Mouse (Mus musculus) forebrain, embryonic 12.5 days (tissue): ENCODE measurements around the gene Nicn1. TPM values are rescaled to one million over a fixed set of nuclear protein-coding genes. Genes with fewer than 3 reads are reported as not detected.
A peak's percentile ranks its signal among the peaks of the same experiment; 100 is the strongest.
"Not testable (repeated sequence)": the region's sequence is repeated elsewhere in the genome, so short reads cannot be mapped to it uniquely, and the experiment has no call there.

Source experiments
- ATAC-seq: fragments of 200-750 bp; cut with Nextera tagmentation; 2 replicates; pipeline ENCODE4 v1.8.0; 2017; ENCODE audit warnings: moderate TSS enrichment; ENCODE audit not compliant: low FRiP score
- H3K27ac ChIP-seq: fragments of 300-500 bp; sonication (generic); 2 replicates; pipeline ENCODE4 v1.5.1; 2016; ENCODE audit warnings: mild to moderate bottlenecking
- H3K27me3 ChIP-seq: fragments of 300-500 bp; sonication (generic); 2 replicates; pipeline ENCODE4 v1.6.1; 2016; ENCODE audit warnings: mild to moderate bottlenecking
- H3K36me3 ChIP-seq: fragments of 300-500 bp; sonication (generic); replicated peaks from 2 replicates; pipeline ENCODE4 v1.6.1; 2016; ENCODE audit warnings: mild to moderate bottlenecking
- H3K4me1 ChIP-seq: fragments of 300-500 bp; sonication (generic); 2 replicates; pipeline ENCODE4 v1.6.1; 2016
- H3K4me2 ChIP-seq: fragments of 300-500 bp; sonication (generic); 2 replicates; pipeline ENCODE4 v1.6.1; 2016; ENCODE audit warnings: mild to moderate bottlenecking, moderate library complexity
- H3K4me3 ChIP-seq: fragments of 300-500 bp; sonication (generic); replicated peaks from 2 replicates; pipeline ENCODE4 v1.5.1; 2016; ENCODE audit warnings: mild to moderate bottlenecking
- H3K9ac ChIP-seq: fragments of 300-500 bp; sonication (generic); 2 replicates; pipeline ENCODE4 v1.6.1; 2016; ENCODE audit warnings: mild to moderate bottlenecking
- H3K9me3 ChIP-seq: fragments of 300-500 bp; sonication (generic); 2 replicates; pipeline ENCODE4 v1.6.1; 2016
- WGBS: fragments of 180-500 bp; shearing (Covaris S2); methylation state at CpG from one replicate; pipeline ENCODE4 v1.1.7; 2016; 5-methylcytosine and 5-hydroxymethylcytosine counted together
- polyA plus RNA-seq: library from polyadenylated mRNA; unstranded; fragments of >200 nt; fragmentation: Nextera tagmentation; extraction: Ambion mirVana; gene quantifications from 2 replicates; pipeline ENCODE4 v1.2.1, GENCODE M21; 2016

Nicn1 gene
- polyA plus RNA-seq, 1 experiment from 2014 or later, result 65.0 TPM

DNA sequence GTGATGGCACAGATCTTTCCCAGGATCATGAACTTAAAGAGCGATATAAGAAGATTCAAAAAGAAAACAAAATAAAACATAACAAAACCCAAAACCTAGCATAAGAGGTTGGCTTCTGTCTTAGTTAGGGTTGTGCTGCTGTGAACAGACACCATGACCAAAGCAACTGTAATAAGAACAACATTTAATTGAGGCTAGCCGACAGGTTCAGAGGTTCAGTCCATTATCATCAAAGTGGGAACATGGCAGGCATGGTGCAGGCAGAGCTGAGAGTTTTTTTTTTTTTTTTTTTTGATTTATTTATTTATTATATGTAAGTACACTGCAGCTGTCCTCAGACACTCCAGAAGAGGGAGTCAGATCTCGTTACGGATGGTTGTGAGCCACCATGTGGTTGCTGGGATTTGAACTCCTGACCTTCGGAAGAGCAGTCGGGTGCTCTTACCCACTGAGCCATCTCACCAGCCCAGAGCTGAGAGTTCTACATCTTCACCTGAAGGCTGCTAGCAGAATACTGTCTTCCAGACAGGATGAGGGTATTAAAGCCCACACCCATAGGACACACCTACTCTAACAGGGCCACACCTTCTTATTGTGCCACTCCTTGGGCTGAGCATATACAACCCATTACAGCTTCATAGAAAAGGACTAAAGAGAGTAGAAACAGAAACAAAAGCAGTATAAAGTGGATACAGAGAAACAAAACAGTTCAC is 2.5 kb upstream of the Nicn1 start:
- not testable (repeated sequence) for H3K36me3 ChIP-seq, H3K27ac ChIP-seq, H3K27me3 ChIP-seq, H3K9ac ChIP-seq, H3K4me1 ChIP-seq, H3K4me2 ChIP-seq, H3K4me3 ChIP-seq, ATAC-seq, H3K9me3 ChIP-seq
- 82% methylated on average over 6 of the region's 6 CpGs for WGBS

- peak overlapping the region; percentile 92 for H3K27ac ChIP-seq
- peaks cover 9% of the 10 kb centered on the region; the same call in 1 of the 2 replicates for H3K36me3 ChIP-seq
- H3K9ac ChIP-seq, result peak overlapping the region; percentile 64; the same call in 1 of the 2 replicates
- H3K4me1 ChIP-seq, result peaks cover 7% of the 10 kb centered on the region
- no peak for ATAC-seq
- 67% methylated on average over 2 of the region's 2 CpGs for WGBS
- H3K4me3 ChIP-seq, result peak overlapping the region; percentile 49
- H3K9me3 ChIP-seq, result no peaks in the 10 kb centered on the region
- peak overlapping the region; percentile 57 for H3K4me2 ChIP-seq
- H3K27me3 ChIP-seq, result no peaks in the 10 kb centered on the region
Measured at GRCm38 (mm10) chr9:108289347-108289746, 882 bp upstream of the Nicn1 start.

GRCm38 (mm10) chr9:108290773-108291172 is 544 bp downstream of the Nicn1 start:
- H3K27ac ChIP-seq, result 0 out of 2 replicates have a peak overlapping the region, but pooled peaks have one; percentile 92
- H3K9me3 ChIP-seq, result no peaks in the 10 kb centered on the region
- peak; percentile 19; the same call in 1 of the 2 replicates for ATAC-seq
- H3K4me2 ChIP-seq, result peak overlapping the region; percentile 57
- peaks cover 9% of the 10 kb centered on the region for H3K4me1 ChIP-seq
- peak overlapping the region; percentile 44 for H3K9ac ChIP-seq
- H3K36me3 ChIP-seq, result peaks cover 22% of the 10 kb centered on the region
- H3K27me3 ChIP-seq, result no peaks in the 10 kb centered on the region
- whole genome bisulfite sequencing, result 50% methylated on average over 6 of the region's 6 CpGs
- peak overlapping the region; percentile 49 for H3K4me3 ChIP-seq

- Histone ChIP-seq H3K9ac (peak within 1 kb of the TSS; percentile 50), H3K27me3 (no peaks in the 10 kb centered on the region), H3K4me3 (peak within 1 kb of the TSS; percentile 36), H3K4me2 (peak within 1 kb of the TSS; percentile 53), H3K27ac (peak within 1 kb of the TSS; percentile 74), H3K36me3 (peaks cover 32% of the 10 kb centered on the region), H3K9me3 (no peaks in the 10 kb centered on the region), H3K4me1 (peaks cover 22% of the 10 kb centered on the region)
- WGBS, result 15% methylated on average over 18 of the region's 18 CpGs
- ATAC-seq, result peak; percentile 75
Measured at GRCm38 (mm10) chr9:108296453-108297355, 6.5 kb downstream of the Nicn1 start, which contains the start of gene Amt. TSS of gene Amt (plus strand) at chr9:108296853.

DNA sequence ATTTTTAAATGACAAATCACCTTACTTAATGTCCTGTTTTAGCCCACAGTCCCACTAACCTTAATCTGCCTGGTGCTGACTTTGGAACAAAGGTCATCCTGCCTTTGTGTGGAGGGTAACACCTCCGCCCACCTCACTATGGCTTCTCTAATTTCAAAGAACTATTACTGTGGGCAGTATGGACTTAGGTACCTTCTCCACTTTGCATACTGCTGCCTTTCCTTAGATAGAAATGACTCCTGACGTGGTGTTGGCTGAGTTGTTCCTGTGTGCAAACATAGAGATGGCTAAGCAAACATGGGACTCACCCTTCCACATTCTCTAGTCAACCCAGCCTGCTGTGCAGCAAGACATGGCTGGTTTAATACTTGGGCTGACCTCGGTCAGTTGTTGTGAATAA is 11.6 kb downstream of the Nicn1 start:
- no peak for ATAC-seq
- peaks cover 30% of the 10 kb centered on the region for H3K36me3 ChIP-seq
- H3K9ac ChIP-seq, result no peak overlapping the region
- H3K27me3 ChIP-seq, result no peaks in the 10 kb centered on the region
- peaks cover 22% of the 10 kb centered on the region for H3K4me1 ChIP-seq
- no peak overlapping the region for H3K4me2 ChIP-seq
- H3K9me3 ChIP-seq, result no peaks in the 10 kb centered on the region
- no peak overlapping the region for H3K4me3 ChIP-seq
- no peak overlapping the region for H3K27ac ChIP-seq
- WGBS, result 81% methylated on average over 3 of the region's 3 CpGs

- H3K9ac ChIP-seq, result peak overlapping the region; percentile 86; the same call in 1 of the 2 replicates
- peaks cover 26% of the 10 kb centered on the region for H3K36me3 ChIP-seq
- no peak overlapping the region for H3K27ac ChIP-seq
- WGBS, result 87% methylated on average over 4 of the region's 4 CpGs
- H3K4me1 ChIP-seq, result peaks cover 34% of the 10 kb centered on the region
- no peaks in the 10 kb centered on the region for H3K9me3 ChIP-seq
- peak overlapping the region; percentile 94 for H3K4me3 ChIP-seq
- ATAC-seq, result no peak
- peak overlapping the region; percentile 90 for H3K4me2 ChIP-seq
- H3K27me3 ChIP-seq, result no peaks in the 10 kb centered on the region
Measured at GRCm38 (mm10) chr9:108304716-108305115, 14.5 kb downstream of the Nicn1 start.

DNA sequence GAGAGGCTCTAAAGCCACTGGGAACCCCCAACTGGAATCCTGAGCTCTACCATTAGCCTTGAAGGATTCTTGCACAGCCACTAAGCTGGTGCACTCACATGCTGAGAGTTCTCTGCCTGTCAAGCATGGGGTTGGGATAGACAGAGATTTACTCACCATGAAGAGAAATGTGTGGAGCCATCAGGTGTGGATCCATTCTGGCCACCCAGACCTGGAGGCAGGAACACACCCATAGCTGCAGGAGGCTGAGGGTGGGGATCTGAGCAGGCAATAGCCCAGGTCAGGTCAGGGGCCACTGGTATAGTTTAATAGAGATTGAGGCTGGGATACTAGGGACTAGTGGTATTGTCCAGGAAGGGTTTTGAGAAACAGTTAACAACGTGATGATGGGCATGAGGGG is 14.9 kb downstream of the Nicn1 start:
- no peak for ATAC-seq
- Histone ChIP-seq H3K4me3 (peak overlapping the region; percentile 94), H3K27ac (peak overlapping the region; percentile 100), H3K9me3 (no peaks in the 10 kb centered on the region), H3K9ac (peak overlapping the region; percentile 86), H3K27me3 (no peaks in the 10 kb centered on the region), H3K4me2 (peak overlapping the region; percentile 90), H3K4me1 (peaks cover 34% of the 10 kb centered on the region), H3K36me3 (peaks cover 26% of the 10 kb centered on the region)
- 15% methylated on average over 1 of the region's 1 CpGs for WGBS

DNA sequence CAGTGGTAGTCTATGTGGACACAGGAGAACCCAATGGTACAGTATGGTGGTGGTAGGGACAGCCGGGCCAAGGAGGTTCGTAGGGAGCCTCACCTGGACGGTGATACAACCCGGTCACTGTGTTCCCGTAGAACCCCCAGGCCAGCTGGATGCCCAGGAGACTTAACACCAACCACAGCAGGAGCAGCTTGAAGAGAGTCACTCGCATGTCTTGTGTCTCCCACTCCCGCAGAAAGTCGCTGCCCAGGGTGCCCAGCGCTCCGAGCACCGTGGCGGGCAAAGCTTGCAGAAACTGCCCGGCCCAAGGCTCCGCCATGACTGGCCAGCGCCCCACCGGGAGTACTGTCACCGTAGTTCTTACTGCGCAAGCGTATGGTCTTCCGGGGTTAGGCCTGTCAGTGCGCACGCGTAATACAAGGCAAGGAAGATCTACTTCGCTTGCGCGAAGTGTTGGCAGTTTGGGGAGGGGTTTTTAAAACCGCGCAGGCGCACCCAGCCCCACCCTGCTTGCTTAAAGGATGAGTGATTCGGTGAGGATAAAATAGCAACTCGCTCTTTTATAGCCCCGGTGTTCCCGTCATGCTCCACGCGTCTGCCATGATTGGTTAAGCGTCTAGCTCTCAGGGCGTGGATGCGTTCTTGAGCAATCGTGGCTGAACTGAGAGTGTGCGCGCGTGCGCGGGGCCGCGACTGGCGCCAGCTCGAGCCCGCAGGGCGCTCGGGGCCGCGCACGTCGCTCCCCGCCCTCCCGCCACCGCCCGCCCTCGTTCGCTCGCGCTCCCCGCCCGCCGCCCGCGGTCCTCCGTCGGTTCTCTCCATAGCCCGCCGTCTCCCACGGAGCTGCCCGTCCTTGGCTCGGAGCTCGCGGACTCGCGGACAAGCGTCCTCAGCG is 15.6 kb downstream of the Nicn1 start, which contains the start of the genes Rhoa and Tcta:
TSS of gene Rhoa (plus strand) at position 501 of the 892 bp plus-strand sequence.
TSS of gene Tcta (minus strand) at position 532 of the 892 bp plus-strand sequence.
- Histone ChIP-seq H3K9ac (peak within 1 kb of the TSS; percentile 96), H3K4me3 (peak within 1 kb of the TSS; percentile 94), H3K4me2 (peak within 1 kb of the TSS; percentile 90), H3K27ac (peak within 1 kb of the TSS; percentile 100), H3K36me3 (peaks cover 26% of the 10 kb centered on the region), H3K27me3 (no peaks in the 10 kb centered on the region), H3K9me3 (no peaks in the 10 kb centered on the region), H3K4me1 (peaks cover 38% of the 10 kb centered on the region)
- under 1% methylated on average over 81 of the region's 81 CpGs for WGBS
- ATAC-seq, result peak; percentile 97

DNA sequence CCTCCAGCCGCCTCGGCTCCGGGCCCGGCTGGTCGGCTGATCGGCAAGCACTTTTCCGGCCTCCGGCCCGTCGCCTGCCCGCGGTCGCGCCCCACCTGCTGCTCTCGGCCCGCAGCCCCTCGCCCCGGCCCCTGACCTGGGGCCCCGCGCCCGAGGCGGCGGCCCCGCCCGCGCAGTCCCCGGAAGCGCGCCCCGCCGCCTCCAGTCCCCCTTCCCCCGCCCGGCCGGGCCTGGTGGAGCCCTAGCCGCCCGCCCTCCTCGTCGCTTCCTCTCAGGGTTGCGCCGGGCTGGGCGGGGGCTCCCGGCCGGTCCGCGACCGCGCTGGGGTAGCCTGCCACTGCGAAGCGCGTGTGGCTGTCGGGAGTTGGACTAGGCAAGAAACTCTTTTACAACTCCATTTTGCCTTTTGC is 16.3 kb downstream of the Nicn1 start:
- under 1% methylated on average over 49 of the region's 51 CpGs for WGBS
- Histone ChIP-seq H3K4me2 (peak overlapping the region; percentile 57), H3K36me3 (peaks cover 20% of the 10 kb centered on the region), H3K9me3 (no peaks in the 10 kb centered on the region), H3K27ac (peak overlapping the region; percentile 100), H3K27me3 (no peaks in the 10 kb centered on the region), H3K4me3 (peak overlapping the region; percentile 94), H3K9ac (peak overlapping the region; percentile 96), H3K4me1 (peaks cover 40% of the 10 kb centered on the region)
- peak; percentile 77 for ATAC-seq

GRCm38 (mm10) chr9:108307021-108307807 is 17.0 kb downstream of the Nicn1 start:
- Histone ChIP-seq H3K4me3 (peak overlapping the region; percentile 94), H3K27ac (peak overlapping the region; percentile 100), H3K4me2 (peak overlapping the region; percentile 57), H3K27me3 (no peaks in the 10 kb centered on the region), H3K9ac (peak overlapping the region; percentile 96), H3K4me1 (peaks cover 40% of the 10 kb centered on the region), H3K36me3 (peaks cover 17% of the 10 kb centered on the region), H3K9me3 (no peaks in the 10 kb centered on the region)
- no peak for ATAC-seq
- 29% methylated on average over 12 of the region's 12 CpGs for WGBS

- 71% methylated on average over 2 of the region's 2 CpGs for WGBS
- no peaks in the 10 kb centered on the region for H3K9me3 ChIP-seq
- no peak for ATAC-seq
- H3K9ac ChIP-seq, result 0 out of 2 replicates have a peak overlapping the region, but pooled peaks have one; percentile 38
- H3K4me3 ChIP-seq, result peak overlapping the region; percentile 94
- no peaks in the 10 kb centered on the region for H3K27me3 ChIP-seq
- H3K36me3 ChIP-seq, result peaks cover 8% of the 10 kb centered on the region
- H3K27ac ChIP-seq, result no peak overlapping the region
- H3K4me2 ChIP-seq, result peak overlapping the region; percentile 57
- peaks cover 40% of the 10 kb centered on the region for H3K4me1 ChIP-seq
Measured at GRCm38 (mm10) chr9:108308141-108308540, 17.9 kb downstream of the Nicn1 start.
